Mouse (Mus musculus) liver, adult 2 months (tissue): ENCODE data around the gene Syt16.

ENCODE experiments used
- CTCF ChIP-seq: fragments of 200-500 bp; IDR thresholded peaks from 2 replicates; pipeline ENCODE4 v1.5.1; 2011; ENCODE audit warnings: low read depth, low read length, control low read depth
- POLR2A ChIP-seq: fragments of 200-500 bp; IDR thresholded peaks from 2 replicates; pipeline ENCODE4 v1.6.1; 2011; ENCODE audit warnings: low read length, control low read depth; ENCODE audit not compliant: insufficient read depth; ENCODE audit errors: extremely low read depth

DNA sequence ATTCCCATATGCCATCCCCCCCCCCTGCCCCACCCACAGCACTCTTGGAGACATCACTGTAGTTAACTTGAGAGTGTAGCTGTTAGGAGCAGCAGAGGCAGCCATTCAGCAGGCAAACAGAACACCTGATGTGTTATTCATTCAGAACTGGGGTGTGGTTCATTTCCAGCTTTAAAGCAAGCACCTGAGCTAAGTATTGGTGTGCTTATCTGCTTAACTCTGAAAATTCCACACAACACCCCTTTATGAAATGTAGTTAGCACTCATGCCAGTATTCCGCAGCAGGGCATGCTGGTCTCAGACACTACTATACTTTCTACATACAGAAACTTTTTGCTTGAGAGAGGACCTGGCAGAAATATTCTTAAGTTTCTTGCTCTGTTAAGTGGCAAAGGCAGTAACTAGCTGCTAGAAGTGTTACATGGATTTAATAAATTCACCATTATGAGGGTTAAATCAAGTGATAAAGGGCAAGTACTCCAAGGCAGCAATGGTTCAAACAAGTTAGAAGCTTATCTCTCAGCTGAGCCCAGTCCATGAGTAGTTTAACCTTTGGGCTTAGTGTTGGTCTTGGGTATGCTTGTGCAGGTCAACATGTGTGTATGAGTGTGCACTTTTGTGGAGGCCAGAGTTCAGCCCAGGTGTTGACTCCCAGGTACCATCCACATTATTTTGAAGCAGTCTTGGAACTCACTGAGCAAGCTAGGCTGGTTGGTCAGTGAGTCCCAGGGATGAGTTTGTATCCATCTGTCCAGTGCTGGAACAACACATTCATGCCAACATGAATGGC is 92.1 kb downstream of the Syt16 start:
- TF ChIP-seq CTCF: no peak
- TF ChIP-seq POLR2A: no peak
